Mouse (Mus musculus): Measurements from ENCODE around the gene Gmip.
A peak's percentile ranks its signal among the peaks of the same experiment; 100 is the strongest.

The Gmip gene

GRCm38 (mm10) chr8:69808094-69808863 is at the start of gene Gmip:
Gene Gmip, plus strand, starts transcription at chr8:69808679.
- peak; percentile 54 for DNase-seq (ENCODE audit: low read depth, low spot score)

- no peak for DNase-seq (ENCODE audit: low read depth, low spot score)
Measured at GRCm38 (mm10) chr8:69761814-69762445, 46.5 kb upstream of the Gmip start.

GRCm38 (mm10) chr8:69771221-69771620 is 37.3 kb upstream of the Gmip start:
- no peak for DNase-seq (ENCODE audit: low read depth, low spot score)

- DNase-seq (ENCODE audit: low read depth, low spot score): no peak
Measured at GRCm38 (mm10) chr8:69772106-69772505, 36.4 kb upstream of the Gmip start.

GRCm38 (mm10) chr8:69774503-69775148 is 33.9 kb upstream of the Gmip start, which contains the start of gene Gm20422:
Gene Gm20422, minus strand, starts transcription at chr8:69774886.
- DNase-seq (ENCODE audit: low read depth, low spot score): peak; percentile 93

- no peak for DNase-seq (ENCODE audit: low read depth, low spot score)
Measured at GRCm38 (mm10) chr8:69775149-69775534, 33.3 kb upstream of the Gmip start.

- no peak for DNase-seq (ENCODE audit: low read depth, low spot score)
Measured at GRCm38 (mm10) chr8:69777111-69777510, 31.4 kb upstream of the Gmip start.

- DNase-seq (ENCODE audit: low read depth, low spot score): no peak
Measured at GRCm38 (mm10) chr8:69789105-69789504, 19.4 kb upstream of the Gmip start.

- no peak for DNase-seq (ENCODE audit: low read depth, low spot score)
Measured at GRCm38 (mm10) chr8:69789731-69790130, 18.7 kb upstream of the Gmip start.

- no peak for DNase-seq (ENCODE audit: low read depth, low spot score)
Measured at GRCm38 (mm10) chr8:69790364-69790763, 18.1 kb upstream of the Gmip start.

- peak; percentile 81 for DNase-seq (ENCODE audit: low read depth, low spot score)
Measured at GRCm38 (mm10) chr8:69790773-69791367, 17.6 kb upstream of the Gmip start, which contains the start of the genes Atp13a1 and Zfp866. Gene Atp13a1, plus strand, starts transcription at chr8:69791163. Gene Zfp866, minus strand, starts transcription at chr8:69791178.

GRCm38 (mm10) chr8:69791415-69792068 is 16.9 kb upstream of the Gmip start:
- DNase-seq (ENCODE audit: low read depth, low spot score): no peak

- DNase-seq (ENCODE audit: low read depth, low spot score): no peak
Measured at GRCm38 (mm10) chr8:69793666-69794065, 14.8 kb upstream of the Gmip start.

- no peak for DNase-seq (ENCODE audit: low read depth, low spot score)
Measured at GRCm38 (mm10) chr8:69794096-69794495, 14.4 kb upstream of the Gmip start.

GRCm38 (mm10) chr8:69794901-69795300 is 13.6 kb upstream of the Gmip start:
- no peak for DNase-seq (ENCODE audit: low read depth, low spot score)

GRCm38 (mm10) chr8:69796721-69797345 is 11.6 kb upstream of the Gmip start:
- no peak for DNase-seq (ENCODE audit: low read depth, low spot score)

GRCm38 (mm10) chr8:69797661-69798060 is 10.8 kb upstream of the Gmip start:
- DNase-seq (ENCODE audit: low read depth, low spot score): no peak

GRCm38 (mm10) chr8:69799261-69799660 is 9.2 kb upstream of the Gmip start:
- DNase-seq (ENCODE audit: low read depth, low spot score): no peak

- no peak for DNase-seq (ENCODE audit: low read depth, low spot score)
Measured at GRCm38 (mm10) chr8:69799946-69800345, 8.5 kb upstream of the Gmip start.

GRCm38 (mm10) chr8:69801796-69802195 is 6.7 kb upstream of the Gmip start:
- DNase-seq (ENCODE audit: low read depth, low spot score): no peak

GRCm38 (mm10) chr8:69802216-69802615 is 6.3 kb upstream of the Gmip start:
- DNase-seq (ENCODE audit: low read depth, low spot score): no peak

Measured in embryo, embryonic 11.5 days (tissue).